Mouse (Mus musculus): ENCODE measurements at regions not wholly inside any gene's neighbourhood (a gene's known extent, or its start where the extent isn't known, plus 50 kb on each side); places are given as distances from the start of the nearest gene placed in this dataset.

DNA sequence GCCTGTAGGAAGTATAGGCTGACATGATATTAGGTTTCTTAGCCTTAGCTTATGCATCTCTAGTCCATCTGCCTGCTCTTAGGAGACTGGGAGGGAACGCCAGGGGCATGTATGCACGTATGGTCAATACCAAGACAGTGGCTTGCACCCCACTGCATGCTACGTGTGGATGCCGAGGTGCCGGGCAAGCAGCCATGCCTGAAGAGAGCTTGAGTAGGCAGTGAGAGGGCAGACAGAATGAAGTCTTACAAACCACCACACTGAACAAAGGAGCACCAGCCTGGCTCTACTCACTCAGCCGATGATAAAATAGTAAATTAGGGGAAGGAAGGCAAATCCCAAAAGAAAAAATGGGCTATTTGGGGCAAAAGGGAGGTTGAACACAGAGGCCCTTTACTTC lies 245.2 kb upstream of the Fn1 start:
- TF ChIP-seq CTCF (IDR thresholded peaks at IDR 0.05) (no peak), POLR2A (IDR thresholded peaks at IDR 0.05; ENCODE audit: insufficient read depth, low read depth, low read length) (no peak)
